Mouse (Mus musculus) urinary bladder, postnatal 0 days (tissue): ENCODE results near the gene Fabp2. TPM values are rescaled to one million over a fixed set of nuclear protein-coding genes. Genes with fewer than 3 reads are reported as not detected.

ENCODE experiments used
- polyA plus RNA-seq: library from polyadenylated mRNA; unstranded; fragments of >200 nt; fragmentation: Nextera tagmentation; extraction: Ambion mirVana; gene quantifications from 2 replicates; pipeline ENCODE4 v1.2.1, GENCODE M21; 2015

The Fabp2 gene
- 0.17 and 0.35 TPM in 2 replicates for polyA plus RNA-seq

DNA sequence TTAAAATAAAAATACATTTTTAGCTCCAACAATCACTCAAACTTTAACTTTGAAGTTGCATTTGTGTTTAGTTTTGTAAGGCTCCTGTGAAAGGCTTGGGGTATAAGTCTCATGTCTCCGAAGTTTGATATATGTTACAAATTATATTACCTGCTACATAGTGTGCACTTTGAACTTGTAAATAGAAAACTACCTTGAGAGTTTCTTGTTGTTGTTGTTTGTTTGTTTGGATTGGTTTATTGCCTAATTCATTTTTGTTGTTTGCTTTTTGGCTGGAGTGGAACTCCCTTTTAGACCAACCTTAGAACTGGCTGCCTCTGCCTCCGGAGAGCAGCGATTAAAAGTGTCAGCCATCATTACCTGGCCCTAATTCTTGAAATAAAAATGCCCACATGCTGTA is at the start of gene Fabp2:
Gene Fabp2 (plus strand): TSS at position 301 of the 400 bp plus-strand sequence.

DNA sequence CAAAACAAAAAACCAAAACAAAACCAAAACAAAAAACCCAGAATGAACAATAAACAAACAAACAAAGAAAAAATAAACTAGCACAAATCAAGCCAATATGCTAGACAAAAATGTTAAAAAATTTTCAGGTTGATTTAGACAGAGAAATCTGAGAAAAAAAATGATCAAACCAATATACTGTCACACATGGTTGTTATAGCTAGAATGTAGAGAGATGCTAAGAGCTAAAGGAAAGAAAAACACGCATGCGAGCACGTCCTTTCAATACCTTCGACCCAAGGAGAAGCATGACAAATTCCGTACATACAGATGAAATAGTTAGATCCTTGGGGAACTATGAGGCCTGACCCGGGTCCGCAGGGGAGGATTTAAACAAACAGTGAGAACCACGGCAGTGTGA is 24.4 kb downstream of the Fabp2 start, which contains the start of gene Gm10959:
Gene Gm10959 (minus strand): TSS at position 101 of the 400 bp plus-strand sequence.

DNA sequence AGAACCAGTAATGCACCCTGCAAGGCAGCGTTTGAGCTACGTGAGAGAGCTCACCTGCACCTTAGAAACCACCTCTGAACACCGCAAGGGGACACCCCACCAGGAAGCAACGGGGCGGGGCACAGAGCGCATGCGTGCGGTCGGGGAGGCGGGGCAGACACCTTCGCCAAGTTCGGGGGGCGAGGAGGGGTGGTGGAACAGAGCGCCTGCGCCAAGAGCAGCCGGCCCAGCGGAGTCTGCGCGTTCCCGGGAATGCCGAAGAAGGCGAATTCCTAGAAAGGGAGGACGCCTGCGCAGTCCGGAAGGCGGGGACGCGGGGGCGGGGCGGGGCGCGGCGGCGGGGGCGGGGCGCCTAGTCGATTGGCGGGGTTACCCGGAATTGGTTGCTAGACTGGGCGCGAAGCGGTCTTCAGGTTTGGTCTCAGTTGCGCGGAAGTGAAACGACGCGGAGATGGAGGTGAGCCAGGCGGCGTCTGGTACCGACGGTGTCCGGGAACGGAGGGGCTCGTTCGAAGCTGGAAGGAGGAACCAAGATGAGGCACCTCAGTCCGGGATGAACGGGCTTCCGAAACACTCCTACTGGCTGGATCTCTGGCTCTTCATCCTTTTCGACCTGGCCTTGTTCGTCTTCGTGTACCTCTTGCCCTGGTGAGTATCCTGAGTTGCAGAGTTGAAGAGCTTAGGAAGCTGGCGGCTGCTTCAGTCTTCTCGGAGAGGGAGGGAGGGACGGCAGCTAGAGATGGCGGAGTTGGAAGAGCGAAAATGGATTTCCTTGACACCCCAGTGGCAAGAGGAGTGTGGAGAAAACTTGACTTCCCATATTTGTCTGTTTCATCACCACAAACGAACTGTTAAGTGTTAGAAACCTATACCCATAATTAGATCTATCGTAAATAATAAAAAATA is 29.4 kb downstream of the Fabp2 start, which contains the start of gene 1810037I17Rik:
Gene 1810037I17Rik (plus strand): TSS at position 195 of the 906 bp plus-strand sequence.

Other genes with a start within 250 kb of the Fabp2 start
- gene Pde5a, start 166.1 kb upstream of the Fabp2 start, polyA plus RNA-seq, result 17.0 and 18.9 TPM in 2 replicates
- not detected in 2 replicates for gene Gm10959, start 24.3 kb downstream of the Fabp2 start, polyA plus RNA-seq
- 235 and 268 TPM in 2 replicates for gene 1810037I17Rik, start 29.1 kb downstream of the Fabp2 start, polyA plus RNA-seq
- 10.5 and 11.1 TPM in 2 replicates for gene Usp53, start 89.4 kb downstream of the Fabp2 start, polyA plus RNA-seq
- 0.11 TPM in 1 of 2 replicates, not detected in the other for gene Myoz2, start 139.9 kb downstream of the Fabp2 start, polyA plus RNA-seq